In the genomic region with DNA sequence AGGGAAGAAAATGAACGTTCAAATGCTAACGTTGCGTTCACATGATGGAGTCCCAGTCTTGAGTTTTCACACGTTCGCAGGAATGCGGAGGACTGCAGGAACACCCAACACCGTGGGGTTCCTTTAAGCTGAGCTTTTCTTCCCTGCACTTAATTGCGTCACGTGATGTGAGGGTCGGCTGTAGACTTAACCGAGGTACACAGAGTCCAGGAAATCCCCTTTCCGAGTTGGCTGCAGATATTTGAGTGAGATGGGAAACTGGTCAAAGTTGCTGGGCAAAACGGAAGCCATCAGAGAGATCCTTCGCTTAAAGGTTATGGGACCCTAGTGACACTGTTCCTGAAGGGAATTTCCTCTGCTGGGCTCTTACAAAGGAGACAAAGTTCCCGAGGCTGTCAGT, we compare ENCODE assay signal across 8 mouse cellular contexts.
DNase-seq lines count a peak whose midpoint lies in the region; ATAC-seq and TF ChIP-seq lines count a peak whose summit lies in the region.

No protein-coding gene starts in this region.

- no peak for TF ChIP-seq POLR2A in testis, adult 2 months (IDR thresholded peaks at IDR 0.05; ENCODE audit: control insufficient read depth, low read depth, low read length)
- TF ChIP-seq POLR2A in thymus, adult 2 months (IDR thresholded peaks at IDR 0.05; ENCODE audit: control insufficient read depth, extremely low read depth, insufficient read depth, low read length, poor library complexity), result no peak

- DNase-seq in testis, postnatal 14 days (ENCODE audit: low spot score), result no peak
- DNase-seq in limb, embryonic 11.5 days (ENCODE audit: low spot score), result peak; percentile 47
- DNase-seq in layer of hippocampus, adult 9-10 months (ENCODE audit: low spot score), result no peak
- DNase-seq in thymus, adult 2 months, result no peak
- no peak for DNase-seq in layer of hippocampus, adult 2 months (ENCODE audit: low spot score in 2 of 2)

- H3K9me3 ChIP-seq in heart, embryonic 15.5 days (replicated peaks), result no peaks in the 10 kb centered on the region
- H3K9me3 ChIP-seq in limb, embryonic 11.5 days (ENCODE audit: control insufficient read depth, low read length), result no peaks in the 10 kb centered on the region

- peak overlapping the region; percentile 55 for H3K4me2 ChIP-seq in heart, embryonic 15.5 days
- peak overlapping the region; percentile 26; the same call in 1 of the 2 replicates for H3K4me2 ChIP-seq in limb, embryonic 11.5 days (ENCODE audit: low read depth, severe bottlenecking)

- H3K9ac ChIP-seq in heart, embryonic 15.5 days, result no peak overlapping the region; the same call in 1 of the 2 replicates
- no peak overlapping the region for H3K9ac ChIP-seq in limb, embryonic 11.5 days (ENCODE audit: low read length)

- TF ChIP-seq CTCF in testis, adult 2 months (IDR thresholded peaks at IDR 0.05; ENCODE audit: control insufficient read depth, insufficient read depth, insufficient replicate concordance, low read depth, low read length), result no peak
- no peak for TF ChIP-seq CTCF in thymus, adult 2 months (IDR thresholded peaks at IDR 0.05; ENCODE audit: borderline replicate concordance, control insufficient read depth, extremely low read depth, insufficient read depth, low read length, poor library complexity)
- no peak for TF ChIP-seq CTCF in layer of hippocampus, adult 2 months (conservative IDR thresholded peaks at IDR 0.05)

- no peak for ATAC-seq in heart, embryonic 15.5 days (replicated peaks; ENCODE audit: insufficient number of reproducible peaks, insufficient read depth, low FRiP score, low read depth)
- ATAC-seq in limb, embryonic 11.5 days (ENCODE audit: insufficient number of reproducible peaks, low FRiP score, low TSS enrichment, low read depth), result peak; percentile 69
- ATAC-seq in frontal cortex, adult (ENCODE audit: low TSS enrichment), result no peak

- H3K4me3 ChIP-seq in testis, adult 2 months (ENCODE audit: control insufficient read depth, low read depth, low read length), result peak overlapping the region; percentile 31; the same call in 1 of the 2 replicates
- peak overlapping the region; percentile 26 for H3K4me3 ChIP-seq in heart, embryonic 15.5 days
- no peak overlapping the region for H3K4me3 ChIP-seq in limb, embryonic 11.5 days (ENCODE audit: low read depth, low read length)
- H3K4me3 ChIP-seq in thymus, adult 2 months (ENCODE audit: control insufficient read depth, insufficient read depth, low read length), result no peak overlapping the region
- H3K4me3 ChIP-seq in layer of hippocampus, adult 2 months, result no peak overlapping the region

- H3K27me3 ChIP-seq in testis, adult 2 months (ENCODE audit: control insufficient read depth, insufficient read depth, low read length), result no peaks in the 10 kb centered on the region
- H3K27me3 ChIP-seq in heart, embryonic 15.5 days, result no peaks in the 10 kb centered on the region
- H3K27me3 ChIP-seq in limb, embryonic 11.5 days (ENCODE audit: control insufficient read depth, insufficient read depth, low read length), result no peaks in the 10 kb centered on the region
- H3K27me3 ChIP-seq in thymus, adult 2 months (ENCODE audit: control insufficient read depth, insufficient read depth, low read length), result no peaks in the 10 kb centered on the region

- H3K4me1 ChIP-seq in testis, adult 2 months (ENCODE audit: control insufficient read depth, insufficient read depth, low read length), result peaks cover 4% of the 10 kb centered on the region; the same call in 1 of the 2 replicates
- H3K4me1 ChIP-seq in heart, embryonic 15.5 days (replicated peaks), result peaks cover 17% of the 10 kb centered on the region
- H3K4me1 ChIP-seq in limb, embryonic 11.5 days (ENCODE audit: control insufficient read depth, insufficient read depth, low read length), result no peaks in the 10 kb centered on the region
- H3K4me1 ChIP-seq in thymus, adult 2 months (replicated peaks; ENCODE audit: control insufficient read depth, insufficient read depth, low read length), result no peaks in the 10 kb centered on the region

- no peaks in the 10 kb centered on the region for H3K36me3 ChIP-seq in testis, adult 2 months (ENCODE audit: control insufficient read depth, insufficient read depth, low read length)
- no peaks in the 10 kb centered on the region for H3K36me3 ChIP-seq in heart, embryonic 15.5 days
- no peaks in the 10 kb centered on the region for H3K36me3 ChIP-seq in limb, embryonic 11.5 days (ENCODE audit: control insufficient read depth, insufficient read depth, low read length)
- H3K36me3 ChIP-seq in thymus, adult 2 months (ENCODE audit: control insufficient read depth, insufficient read depth, low read length), result no peaks in the 10 kb centered on the region

- H3K27ac ChIP-seq in testis, adult 2 months (ENCODE audit: control insufficient read depth, insufficient read depth, low read depth, low read length), result no peak overlapping the region
- 0 out of 2 replicates have a peak overlapping the region, but pooled peaks have one; percentile 0 for H3K27ac ChIP-seq in heart, embryonic 15.5 days
- no peak overlapping the region for H3K27ac ChIP-seq in limb, embryonic 11.5 days (replicated peaks; ENCODE audit: low read depth, low read length)
- H3K27ac ChIP-seq in thymus, adult 2 months (ENCODE audit: control insufficient read depth, insufficient read depth, low read length), result no peak overlapping the region
- H3K27ac ChIP-seq in layer of hippocampus, adult 2 months, result no peak overlapping the region

- WGBS in heart, embryonic 15.5 days, result 10% methylated on average over 15 of the region's 15 CpGs
- WGBS in limb, embryonic 11.5 days, result 12% methylated on average over 15 of the region's 15 CpGs
- 5% methylated on average over 15 of the region's 15 CpGs for WGBS in thymus, adult 2 months

Comparison
In these comparisons a context has a peak if more than half of its experiments do, and no peak if none do; other contexts are left out.
1. H3K4me3 ChIP-seq: peak in testis, adult 2 months (single experiment) and heart, embryonic 15.5 days (single experiment); none in limb, embryonic 11.5 days (single experiment), thymus, adult 2 months (single experiment) and layer of hippocampus, adult 2 months (single experiment).